Mouse (Mus musculus) megakaryocyte, embryonic 14.5 days (primary cell): Measurements from ENCODE around the gene Lamtor1.

Experiments
- FLI1 ChIP-seq: IDR thresholded peaks from 2 replicates; pipeline ENCODE4 v1.6.1; 2012; ENCODE audit warnings: low read length, inconsistent platforms, mixed read lengths
- GATA1 ChIP-seq: IDR thresholded peaks from 3 replicates; pipeline ENCODE4 v1.6.1; 2012; ENCODE audit warnings: mixed read lengths, low read length, inconsistent platforms, borderline replicate concordance

DNA sequence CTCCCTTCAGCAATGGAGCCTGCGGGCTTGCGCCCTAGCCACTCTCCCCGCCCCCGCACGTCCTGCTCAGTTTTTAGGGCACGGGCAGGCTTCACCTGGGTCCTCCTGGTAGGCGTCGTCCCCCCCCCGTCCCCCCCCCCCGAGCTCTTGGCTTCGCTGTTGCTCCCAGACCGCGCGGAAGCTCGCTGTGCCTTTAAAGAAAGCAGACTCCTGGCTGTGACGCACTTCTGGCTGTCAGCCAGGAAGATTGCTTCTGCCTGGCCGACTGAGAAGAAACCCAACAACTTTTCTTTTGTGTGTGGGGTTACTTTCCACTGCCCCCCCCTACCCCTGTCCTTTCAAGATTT, 64.7 kb downstream of the Lamtor1 start:
- TF ChIP-seq GATA1 (no peak), FLI1 (no peak)
